Mouse (Mus musculus) embryo, embryonic 10.5 days (tissue): ENCODE measurements around the gene Rassf1.

ENCODE experiments used
- DNase-seq: peaks from one replicate; pipeline ENCODE4 v3.0.0-alpha.2; 2015; ENCODE audit warnings: low spot score

Gene Rassf1

DNA sequence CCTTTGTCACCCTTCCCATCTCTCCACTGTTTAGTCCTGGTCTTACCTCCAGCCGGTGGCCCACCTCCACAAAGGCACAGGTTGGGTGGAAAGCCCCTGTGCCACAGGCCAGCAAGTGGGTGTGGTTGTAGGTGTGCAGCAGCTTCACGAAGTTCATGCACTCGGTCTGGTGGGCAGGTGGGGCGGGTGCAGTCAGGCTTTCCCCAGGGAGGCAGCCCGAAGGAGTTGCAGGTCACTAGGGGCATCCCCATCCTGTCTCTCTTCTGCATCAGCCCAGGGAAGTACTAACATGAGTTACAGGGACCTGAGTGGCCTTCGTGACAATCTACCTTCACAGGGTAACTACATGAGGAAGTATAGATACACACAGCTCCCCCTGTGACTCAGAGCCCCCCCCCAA lies 51.9 kb downstream of the Rassf1 start:
- no peak for DNase-seq

DNA sequence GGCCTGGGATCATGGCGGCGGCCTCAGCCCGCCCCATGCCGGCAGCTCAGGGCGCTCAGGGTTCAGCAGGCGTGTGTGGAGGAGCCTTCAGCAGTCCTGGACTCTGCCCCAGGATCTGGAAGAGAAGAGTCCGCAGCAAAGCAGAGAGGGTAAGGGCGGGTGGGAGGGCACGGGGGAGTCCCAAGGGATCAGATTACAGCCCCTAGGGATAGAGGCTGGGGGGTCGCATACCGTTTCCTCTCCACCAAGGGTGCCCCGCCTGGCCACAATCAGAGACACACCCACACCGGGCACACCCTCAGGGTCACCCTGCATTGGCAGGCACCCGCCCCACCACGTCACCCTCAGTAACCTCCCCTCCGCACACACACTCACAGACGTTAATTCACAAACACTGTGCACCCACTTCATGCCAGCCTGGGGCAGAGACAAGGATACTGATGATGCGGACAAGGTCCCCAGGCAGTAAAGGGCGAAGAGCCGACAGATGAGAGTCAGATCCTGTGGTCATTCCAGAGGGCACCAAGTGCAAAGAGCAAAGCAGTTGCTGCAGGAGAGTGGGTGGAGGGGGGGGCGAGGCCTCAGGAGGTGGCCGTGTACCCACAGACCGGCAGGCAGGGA lies 53.8 kb downstream of the Rassf1 start:
- no peak for DNase-seq

DNA sequence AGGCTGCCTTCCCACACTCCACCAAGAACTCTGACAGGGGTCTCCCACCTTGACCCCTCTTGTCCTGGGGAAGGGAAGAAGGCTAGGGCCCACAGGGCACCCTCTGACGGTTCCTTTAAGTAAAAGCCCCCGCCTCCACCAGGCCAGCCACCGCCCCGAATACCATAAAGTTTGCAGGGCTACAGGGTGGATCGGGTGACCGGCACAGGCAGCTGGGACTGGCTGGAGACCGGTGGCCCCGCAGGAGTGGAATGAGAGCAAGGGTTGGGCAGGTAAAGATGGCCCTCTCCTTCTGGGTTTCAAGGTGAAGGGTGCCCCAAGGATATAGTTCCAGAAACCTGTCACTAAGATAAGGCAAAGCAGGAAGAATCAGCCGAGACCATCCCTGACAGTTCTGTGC lies 55.2 kb downstream of the Rassf1 start:
- DNase-seq = no peak

DNA sequence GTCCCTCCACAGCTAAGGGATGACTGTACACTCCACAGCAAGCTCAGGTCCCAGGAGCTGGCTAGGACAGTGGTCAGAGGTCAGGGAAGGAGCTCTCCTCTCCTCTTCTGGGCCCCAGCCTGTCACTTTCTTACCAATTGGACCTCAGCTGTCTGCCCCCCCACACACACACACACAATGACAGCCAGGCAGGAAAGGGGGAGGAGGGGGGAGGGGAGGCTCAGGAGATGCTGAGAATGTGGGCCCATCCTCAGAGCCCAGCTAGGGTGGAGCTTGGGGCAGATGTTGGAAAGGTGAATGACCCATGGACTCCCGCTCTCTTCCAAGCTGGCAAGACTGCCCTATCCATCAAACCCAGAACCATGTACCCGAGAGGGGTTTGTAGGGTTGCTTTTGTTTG lies 55.7 kb downstream of the Rassf1 start:
- DNase-seq = no peak

DNA sequence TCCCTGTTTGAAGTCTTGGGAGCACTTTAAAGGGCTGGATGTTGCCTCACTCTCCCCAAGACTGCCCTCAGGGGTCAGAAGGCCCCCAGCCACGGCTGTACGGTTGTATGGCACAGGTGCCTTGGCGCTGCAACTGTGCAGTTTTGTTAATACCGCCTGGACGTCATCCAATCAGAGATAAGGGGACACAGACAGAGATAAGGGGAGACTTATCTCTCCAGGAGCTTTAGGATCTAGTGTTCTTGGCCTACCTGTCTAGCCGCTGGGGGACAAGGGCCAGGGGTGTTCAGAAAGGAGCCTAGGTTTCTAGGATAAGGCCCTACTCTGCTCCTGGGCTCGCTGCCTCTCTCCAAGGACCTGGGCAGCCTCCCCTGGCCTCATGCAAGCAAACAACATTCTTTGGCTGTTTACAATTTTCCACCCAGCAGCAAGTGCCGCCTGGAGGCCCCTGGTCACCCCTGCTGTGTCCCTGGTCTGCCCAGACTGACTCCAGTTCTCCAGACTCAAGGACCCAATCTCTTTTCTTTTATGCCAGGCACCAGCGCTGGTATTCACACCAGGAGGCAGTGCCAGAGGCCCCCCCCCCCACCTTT lies 56.4 kb downstream of the Rassf1 start:
- DNase-seq = no peak

DNA sequence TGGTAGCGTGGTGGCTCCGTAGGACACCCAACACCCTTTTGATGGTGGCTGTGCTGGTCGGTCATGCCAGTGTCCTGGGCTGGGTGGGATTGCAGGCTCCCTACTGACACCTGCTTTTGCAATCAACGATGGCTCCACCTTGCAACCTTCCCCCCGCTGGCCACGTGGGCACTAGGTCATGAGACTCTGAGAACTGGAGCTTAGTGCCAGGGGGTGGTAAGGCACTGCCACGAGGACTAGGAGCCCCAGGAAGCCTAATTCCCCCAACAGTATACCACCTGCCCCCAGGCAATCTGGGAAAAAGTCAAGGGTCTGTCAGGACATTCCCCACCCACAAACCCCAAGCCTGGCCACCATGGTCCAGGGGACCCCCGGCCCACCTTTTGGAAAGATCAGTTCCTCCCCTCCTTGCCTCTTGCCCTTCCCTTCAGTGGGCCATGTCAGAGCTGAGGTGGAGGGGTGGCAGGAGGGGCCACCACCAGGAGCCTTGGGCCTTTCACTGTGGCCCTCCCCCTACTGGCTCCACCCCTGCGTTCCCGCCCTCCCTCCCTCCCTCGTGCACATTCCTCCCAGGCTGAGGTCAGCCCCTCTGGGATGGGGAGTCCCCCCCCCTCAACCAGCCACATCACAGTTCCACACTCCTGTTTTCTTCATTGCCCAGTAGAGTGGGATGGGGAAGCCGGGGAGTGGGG lies 57.5 kb downstream of the Rassf1 start, which contains the start of gene Sema3b:
Sema3b (minus strand) TSS at position 489 of the 692 bp plus-strand sequence.
- DNase-seq = no peak

DNA sequence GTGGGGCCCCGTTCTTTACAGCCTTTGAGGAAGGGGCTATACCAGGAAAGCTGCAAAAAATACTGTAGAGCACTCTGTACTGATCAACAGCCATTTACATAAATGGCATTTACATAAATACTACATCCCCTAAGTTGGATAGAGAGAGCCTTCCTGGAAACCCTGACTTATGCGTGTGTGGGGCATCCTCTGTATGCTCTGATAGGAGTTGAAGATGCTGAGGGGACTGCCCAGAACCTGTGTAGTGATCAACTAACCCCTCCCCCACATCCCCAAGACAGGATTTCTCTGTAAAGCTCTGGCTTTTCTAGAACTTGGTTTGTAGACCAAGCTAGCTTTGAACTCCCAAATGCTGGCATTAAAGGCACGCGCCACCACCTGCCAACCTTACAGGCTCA lies 58.1 kb downstream of the Rassf1 start:
- DNase-seq = no peak

DNA sequence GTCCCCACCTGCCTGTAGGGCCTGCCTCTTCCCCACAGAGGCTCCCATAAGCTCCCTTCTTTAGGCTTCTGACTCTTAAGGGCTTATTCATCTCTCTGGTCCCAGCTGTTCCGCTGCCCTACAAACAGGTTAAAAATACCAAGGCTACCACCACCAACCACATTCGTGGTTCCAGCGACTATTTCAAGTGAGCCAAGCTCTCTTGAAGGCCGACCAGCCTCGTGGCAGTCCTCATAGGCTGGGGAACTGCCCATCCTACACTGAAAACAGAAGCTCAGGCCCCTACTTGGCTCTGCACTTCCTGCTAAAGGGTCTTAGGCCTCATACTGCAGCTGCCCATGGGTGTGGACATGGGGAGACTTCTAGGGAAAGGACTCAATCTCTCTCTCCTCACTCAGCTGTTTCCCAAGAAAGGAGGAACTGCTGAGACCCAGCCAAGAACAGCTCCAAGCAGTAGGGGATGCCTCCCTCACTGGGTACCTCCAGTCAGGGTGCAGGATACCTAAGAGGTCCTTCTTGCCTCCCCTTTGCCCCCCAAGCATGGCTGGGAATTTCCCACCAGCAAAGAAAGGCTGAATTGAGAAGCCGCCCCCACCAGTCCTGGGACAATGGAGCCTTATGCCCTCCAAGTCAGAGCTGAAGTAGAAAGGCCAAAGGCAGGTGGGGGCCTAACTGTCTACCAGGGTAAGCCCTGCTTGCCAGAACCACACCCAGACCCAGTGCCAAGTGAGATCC lies 60.3 kb downstream of the Rassf1 start:
- no peak for DNase-seq
